In genomic region chr5:33011132-33012106, GRCm38 (mm10) we compare ENCODE assay signal across 8 mouse cellular contexts. TPM values are rescaled to one million over a fixed set of nuclear protein-coding genes. Genes with fewer than 3 reads are reported as not detected.
DNase-seq lines count a peak whose midpoint lies in the region; ATAC-seq and TF ChIP-seq lines count a peak whose summit lies in the region.

No protein-coding gene starts in this region.

- no peak for TF ChIP-seq RAD21 in MEL (IDR thresholded peaks at IDR 0.05; ENCODE audit: low read depth, low read length)

- no peaks in the 10 kb centered on the region for H3K79me2 ChIP-seq in MEL (ENCODE audit: control insufficient read depth, insufficient read depth, low read length, poor library complexity)

- no peak for ATAC-seq in embryonic facial prominence, embryonic 15.5 days (ENCODE audit: insufficient number of reproducible peaks, low FRiP score, low TSS enrichment, low read depth)
- ATAC-seq in megakaryocyte progenitor cell, adult 5-6 weeks (replicated peaks; ENCODE audit: poor library complexity) = no peak
- ATAC-seq in lung, postnatal 0 days = no peak

- H3K4me2 ChIP-seq in embryonic facial prominence, embryonic 15.5 days (replicated peaks) = 0 out of 2 replicates have a peak overlapping the region, but pooled peaks have one; percentile 17
- H3K4me2 ChIP-seq in lung, postnatal 0 days (replicated peaks; ENCODE audit: low read depth, low read length) = no peak overlapping the region

- peaks cover 83% of the 10 kb centered on the region for H3K4me1 ChIP-seq in E14TG2a.4 (replicated peaks; ENCODE audit: low read depth, low read length)
- H3K4me1 ChIP-seq in MEL (ENCODE audit: control insufficient read depth in 1 of 2, insufficient read depth in 2 of 2, low read length in 2 of 2) = peaks cover 4 to 24% of the 10 kb centered on the region in 2 experiments; a peak in 3 of 4 replicates
- peaks cover 15% of the 10 kb centered on the region for H3K4me1 ChIP-seq in embryonic facial prominence, embryonic 15.5 days
- H3K4me1 ChIP-seq in lung, postnatal 0 days (ENCODE audit: insufficient read depth, low read depth, low read length) = no peaks in the 10 kb centered on the region

- H3K9ac ChIP-seq in MEL (ENCODE audit: control insufficient read depth, low read depth, low read length, poor library complexity, severe bottlenecking) = no peak overlapping the region
- no peak overlapping the region for H3K9ac ChIP-seq in embryonic facial prominence, embryonic 15.5 days
- H3K9ac ChIP-seq in lung, postnatal 0 days (replicated peaks; ENCODE audit: low read depth) = no peak overlapping the region

- no peaks in the 10 kb centered on the region for H3K36me3 ChIP-seq in E14TG2a.4 (ENCODE audit: insufficient read depth, low read length)
- peaks cover 0 to 7% of the 10 kb centered on the region in 2 experiments; a peak in 2 of 4 replicates for H3K36me3 ChIP-seq in MEL (ENCODE audit: control insufficient read depth in 1 of 2, insufficient read depth in 2 of 2, low read length in 2 of 2)
- no peaks in the 10 kb centered on the region for H3K36me3 ChIP-seq in embryonic facial prominence, embryonic 15.5 days
- no peaks in the 10 kb centered on the region for H3K36me3 ChIP-seq in lung, postnatal 0 days (ENCODE audit: insufficient read depth, low read length)

- no peak for TF ChIP-seq EP300 in MEL (IDR thresholded peaks at IDR 0.05; ENCODE audit: low read depth in 1 of 2, low read length in 2 of 2)
- no peak for TF ChIP-seq EP300 in lung, postnatal 0 days (IDR thresholded peaks at IDR 0.05)

- no peak for DNase-seq in MEL (ENCODE audit: low read depth, low spot score)
- DNase-seq in kidney, postnatal 14 days = peak; percentile 41
- no peak for DNase-seq in testis, postnatal 10 days (ENCODE audit: low spot score)
- no peak for DNase-seq in embryo, embryonic 9.5 days (ENCODE audit: extremely low spot score)
- no peak for DNase-seq in lung, postnatal 0 days (ENCODE audit: low spot score)

- H3K4me3 ChIP-seq in E14TG2a.4 (replicated peaks; ENCODE audit: low read length) (0 out of 2 replicates have a peak overlapping the region, but pooled peaks have one; percentile 18), MEL (ENCODE audit: control insufficient read depth in 1 of 2, insufficient read depth in 1 of 2, low read depth in 2 of 2, low read length in 2 of 2) (no peak overlapping the region)
- H3K4me3 ChIP-seq in embryonic facial prominence, embryonic 15.5 days (replicated peaks) = no peak overlapping the region
- H3K4me3 ChIP-seq in lung, postnatal 0 days (ENCODE audit: low read depth, low read length) = no peak overlapping the region

- no peaks in the 10 kb centered on the region for H3K9me3 ChIP-seq in E14TG2a.4 (ENCODE audit: low read length)
- H3K9me3 ChIP-seq in MEL (replicated peaks; ENCODE audit: insufficient read depth, low read length) = no peaks in the 10 kb centered on the region
- H3K9me3 ChIP-seq in embryonic facial prominence, embryonic 15.5 days (replicated peaks) = no peaks in the 10 kb centered on the region
- H3K9me3 ChIP-seq in lung, postnatal 0 days (ENCODE audit: low read length) = no peaks in the 10 kb centered on the region

- TF ChIP-seq CTCF in E14TG2a.4 (conservative IDR thresholded peaks at IDR 0.05; ENCODE audit: low read length) (no peak), MEL (IDR thresholded peaks at IDR 0.05 in 2 of 3, conservative IDR thresholded peaks at IDR 0.05 in 1 of 3; ENCODE audit: control insufficient read depth in 1 of 3, insufficient read depth in 1 of 3, low read depth in 2 of 3, low read length in 3 of 3, poor library complexity in 1 of 3, severe bottlenecking in 1 of 3) (no peak)
- TF ChIP-seq CTCF in lung, postnatal 0 days (IDR thresholded peaks at IDR 0.05) = no peak

- WGBS in embryonic facial prominence, embryonic 15.5 days = 37% methylated on average over 15 of the region's 15 CpGs
- WGBS in lung, postnatal 0 days = 49% methylated on average over 15 of the region's 15 CpGs

- TF ChIP-seq POLR2A in MEL (IDR thresholded peaks at IDR 0.05; ENCODE audit: control insufficient read depth in 1 of 2, insufficient read depth in 1 of 2, low read depth in 1 of 2, low read length in 2 of 2, poor library complexity in 1 of 2) = no peak

- H3K27me3 ChIP-seq in E14TG2a.4 (ENCODE audit: insufficient read depth, low read length) (peaks cover 6% of the 10 kb centered on the region; the same call in 1 of the 2 replicates), MEL (ENCODE audit: control insufficient read depth in 1 of 2, insufficient read depth in 2 of 2, low read length in 2 of 2) (peaks cover 0 to 9% of the 10 kb centered on the region in 2 experiments; a peak in 3 of 4 replicates)
- no peaks in the 10 kb centered on the region for H3K27me3 ChIP-seq in embryonic facial prominence, embryonic 15.5 days
- H3K27me3 ChIP-seq in lung, postnatal 0 days (replicated peaks; ENCODE audit: insufficient read depth, low read length) = no peaks in the 10 kb centered on the region

- H3K27ac ChIP-seq in MEL (ENCODE audit: control insufficient read depth, low read depth, low read length) = no peak overlapping the region
- peak overlapping the region; percentile 34; the same call in 1 of the 2 replicates for H3K27ac ChIP-seq in embryonic facial prominence, embryonic 15.5 days (replicated peaks)
- no peak overlapping the region for H3K27ac ChIP-seq in lung, postnatal 0 days (ENCODE audit: low read length)

TF ChIP-seq in MEL, 35 proteins besides CTCF, POLR2A, EP300 and RAD21:
- TF ChIP-seq GATA1 (IDR thresholded peaks at IDR 0.05; ENCODE audit: low read depth, low read length) (peak; percentile 63), TAL1 (IDR thresholded peaks at IDR 0.05; ENCODE audit: low read length) (no peak), E2F4 (IDR thresholded peaks at IDR 0.05; ENCODE audit: borderline replicate concordance, low read depth, low read length) (no peak)

RNA-seq across cellular contexts. Expression of gene Ywhah, which starts 7.2 kb away (rescaled TPM):
- 80.0 and 91.5 TPM in 2 replicates for total RNA-seq in MEL (2012; rRNA removed)
- 100 to 1,000 TPM in 1 of 2 experiments, not detected in 1; 312 TPM for polyA plus RNA-seq in MEL (2012; ENCODE audit: insufficient read depth in 1 of 2, insufficient read length in 2 of 2, low read depth in 1 of 2, low replicate concordance in 2 of 2, missing spikeins in 1 of 2)
- 362 and 371 TPM in 2 replicates for polyA plus RNA-seq in embryonic facial prominence, embryonic 15.5 days (2015; fragmentation: Nextera tagmentation; extraction: Ambion mirVana)
- 340 and 391 TPM in 2 replicates for total RNA-seq in megakaryocyte progenitor cell, adult 5-6 weeks (2015)
- total RNA-seq in megakaryocyte progenitor cell, adult 5-6 weeks (2017) = 138 and 149 TPM in 2 replicates
- polyA plus RNA-seq in lung, postnatal 0 days (2015; fragmentation: Nextera tagmentation; extraction: Ambion mirVana) = 242 and 276 TPM in 2 replicates
